Mouse (Mus musculus): ENCODE results near the gene Mapk3. TPM values are rescaled to one million over a fixed set of nuclear protein-coding genes. Genes with fewer than 3 reads are reported as not detected.
"Not testable (repeated sequence)": the region's sequence is repeated elsewhere in the genome, so short reads cannot be mapped to it uniquely, and the experiment has no call there.

Mapk3 gene
- 10 to 100 TPM; 56.5 to 59.8 TPM for total RNA-seq (2021)

DNA sequence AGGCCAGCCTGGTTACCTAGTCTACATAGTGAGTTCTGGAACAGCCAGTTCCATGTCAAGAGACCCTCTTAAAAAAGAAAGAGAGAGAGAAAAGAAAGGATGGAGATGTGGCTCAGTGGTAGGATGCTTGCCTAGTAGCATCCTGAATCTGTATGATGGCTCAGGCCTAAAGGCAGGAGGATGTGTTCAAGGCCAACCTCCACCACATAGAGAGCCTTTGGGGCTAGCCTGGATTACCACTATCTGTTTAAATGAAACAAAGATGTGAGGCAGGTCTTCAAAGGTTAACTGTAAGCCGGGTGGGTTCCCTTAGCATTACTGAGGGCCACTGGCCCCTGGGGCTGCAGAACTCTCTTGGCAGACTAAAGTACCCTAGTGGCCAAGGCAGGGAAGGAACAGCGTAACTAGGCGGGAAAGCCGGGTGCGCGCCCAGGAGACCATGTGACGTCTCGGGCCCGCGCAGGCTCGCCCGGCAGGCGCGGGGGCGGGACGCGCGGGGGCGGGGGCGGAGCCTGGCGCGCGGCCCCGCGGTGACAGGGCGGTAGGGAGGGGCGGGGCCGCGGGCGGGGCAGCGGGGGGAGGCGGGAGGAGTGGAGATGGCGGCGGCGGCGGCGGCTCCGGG is at the start of gene Mapk3:
TSS of gene Mapk3 (plus strand) at position 552 of the 622 bp plus-strand sequence.
- intact Hi-C loops (cut with DNase I): loop anchor here (10.0 kb wide), 1 partner anchor 346 kb away; no protein-coding TSS in a partner anchor
- DNase-seq (ENCODE audit: low spot score): peak; percentile 85

DNA sequence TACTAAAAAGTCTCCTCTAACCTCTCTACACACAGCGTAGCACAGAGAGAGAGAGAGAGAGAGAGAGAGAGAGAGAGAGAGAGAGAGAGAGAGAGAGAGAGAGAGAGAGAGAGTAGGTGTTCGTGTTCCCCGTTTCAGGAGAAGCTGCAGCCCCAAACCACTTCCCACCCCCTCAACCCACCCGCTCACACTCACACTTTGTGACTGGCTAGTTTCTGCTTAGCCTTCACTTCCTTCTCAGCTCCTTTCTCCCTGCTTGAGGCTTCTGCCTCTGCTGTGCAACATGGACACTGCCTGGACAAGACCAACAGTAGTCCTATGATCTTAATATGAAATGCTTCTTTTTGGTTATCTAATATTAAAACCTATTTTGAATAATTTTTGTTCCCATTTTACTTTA is 49.1 kb upstream of the Mapk3 start:
- intact Hi-C loops (cut with DNase I): no loop called here
- DNase-seq (ENCODE audit: low spot score): no peak

DNA sequence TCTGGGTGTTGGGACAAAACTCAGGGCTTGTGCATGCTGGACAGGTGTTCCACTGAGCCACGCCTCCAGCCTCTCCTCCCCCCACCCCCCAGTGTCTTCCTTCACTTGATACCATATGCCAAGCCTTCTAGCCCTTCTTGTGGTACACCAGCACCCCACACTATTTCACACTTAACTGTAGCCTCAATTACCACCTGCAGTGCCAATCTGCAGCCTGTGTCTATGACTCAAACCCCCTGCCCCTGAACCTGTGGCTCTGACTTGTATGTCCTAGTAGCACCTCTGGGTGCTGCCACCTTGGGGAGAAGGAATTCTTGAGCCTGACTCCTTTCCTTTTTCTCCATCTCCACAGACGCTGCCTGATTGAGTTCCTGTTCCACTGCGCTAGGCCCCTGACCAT is 47.5 kb upstream of the Mapk3 start:
- intact Hi-C loops (cut with DNase I): no loop called here

DNA sequence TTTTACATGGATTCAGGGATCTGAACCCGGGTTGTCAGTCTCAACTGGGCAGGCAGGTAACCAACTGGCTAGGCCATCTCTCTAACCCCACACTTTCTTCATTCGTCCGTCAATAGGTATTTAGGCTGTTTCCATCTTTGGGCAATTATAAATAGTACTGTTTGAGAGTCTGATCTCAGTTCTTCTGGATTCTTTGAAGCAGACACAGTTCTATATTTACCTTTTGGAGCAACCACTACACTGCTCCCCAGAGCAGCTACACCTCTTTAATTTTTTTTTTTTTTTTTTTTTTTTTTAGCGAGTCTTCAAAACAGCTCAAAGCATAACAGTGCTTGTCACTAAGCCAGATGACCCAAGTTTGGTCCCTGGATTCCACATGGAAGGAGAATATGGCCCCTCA is 43.7 kb upstream of the Mapk3 start:
- intact Hi-C loops (cut with DNase I): no loop called here
- no peak for DNase-seq (ENCODE audit: low spot score)

More for the DNA sequence above, 47.5 kb upstream of the Mapk3 start:
- DNase-seq (ENCODE audit: low spot score): no peak

DNA sequence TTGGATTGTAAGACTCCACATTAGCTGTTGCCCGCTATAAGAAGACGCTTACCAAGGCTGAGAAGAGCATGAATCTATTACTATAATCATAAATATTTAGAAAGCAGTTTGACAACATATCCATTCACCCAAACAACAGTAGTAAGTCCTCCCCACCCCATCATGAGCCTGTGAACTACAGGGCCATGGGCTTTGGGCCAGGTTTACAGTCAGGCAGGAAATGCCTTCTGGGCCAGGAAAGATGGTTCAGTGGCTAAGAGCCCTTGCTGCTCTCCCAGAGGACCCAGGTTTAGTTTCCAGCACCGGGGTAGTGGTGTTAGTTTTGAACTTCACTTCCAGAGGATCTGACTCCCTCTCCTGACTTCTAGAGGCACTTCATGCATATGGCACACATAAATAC is 41.8 kb upstream of the Mapk3 start:
- intact Hi-C loops (cut with DNase I): no loop called here

DNA sequence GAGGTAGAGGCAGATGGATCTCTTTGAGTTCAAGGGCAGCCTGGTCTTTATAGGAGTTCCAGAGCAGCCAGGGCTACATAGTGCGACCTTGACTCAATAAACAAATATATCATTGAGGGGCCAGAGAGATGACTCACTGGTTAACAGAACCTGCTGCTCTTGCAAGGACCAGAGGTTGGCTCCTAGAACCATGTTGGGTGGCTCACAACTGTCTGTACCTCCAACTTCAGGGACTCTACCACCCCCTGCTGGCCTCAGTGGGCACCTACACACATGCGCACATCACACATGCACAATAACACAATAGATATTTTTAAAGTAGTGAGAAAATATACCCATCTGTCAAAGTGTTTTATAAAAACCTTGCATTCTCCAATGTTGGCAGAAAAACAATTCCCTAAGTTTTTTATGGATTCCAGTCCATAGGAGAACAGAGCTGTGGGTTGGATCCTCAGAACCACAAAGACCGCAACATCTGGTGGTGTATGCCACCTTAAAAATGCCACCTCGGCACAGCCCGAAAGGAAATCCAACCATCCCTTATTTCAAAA is 40.5 kb upstream of the Mapk3 start:
- no peak for DNase-seq (ENCODE audit: low spot score)
- intact Hi-C loops (cut with DNase I): no loop called here

More for the DNA sequence above, 41.8 kb upstream of the Mapk3 start:
- no peak for DNase-seq (ENCODE audit: low spot score)

DNA sequence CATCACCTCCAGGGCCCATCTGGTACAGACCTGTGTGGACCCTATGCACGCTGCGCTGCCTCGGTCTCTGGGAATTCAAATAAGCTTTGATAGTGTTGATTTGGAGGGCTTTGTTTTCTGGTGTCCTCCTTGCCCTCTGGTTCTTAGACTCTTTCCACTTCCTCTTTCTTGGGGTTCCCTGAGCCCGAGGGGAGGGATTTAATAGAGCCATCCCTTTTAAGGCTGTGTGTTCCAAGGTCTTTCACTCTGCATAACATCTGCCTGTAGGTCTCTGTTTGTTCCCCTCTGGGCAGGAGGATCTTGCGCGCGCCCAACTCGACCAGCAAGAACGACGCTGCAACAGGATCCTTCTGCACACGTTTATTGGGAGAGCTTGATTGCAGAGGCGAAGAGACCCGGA is 37.8 kb upstream of the Mapk3 start:
- no peak for DNase-seq (ENCODE audit: low spot score)
- intact Hi-C loops (cut with DNase I): no loop called here

DNA sequence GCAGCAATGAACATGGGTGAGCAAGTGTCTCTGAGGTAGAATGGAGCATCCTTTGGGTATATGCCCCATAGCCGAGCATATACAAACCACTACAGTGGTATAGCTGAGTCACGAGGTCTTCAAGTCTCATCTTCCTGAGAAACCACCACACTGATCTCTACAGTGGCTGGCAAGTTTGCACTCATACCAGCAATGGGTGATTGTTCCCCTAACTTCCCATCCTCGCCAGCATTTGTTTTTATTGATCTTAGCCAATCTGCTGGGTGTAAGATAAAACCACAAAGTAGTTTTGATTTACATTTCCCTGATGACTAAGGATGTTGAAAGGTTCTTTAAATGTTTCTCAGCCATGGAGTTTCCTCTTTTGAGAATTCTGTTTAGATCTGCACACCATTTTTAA is 34.3 kb upstream of the Mapk3 start:
- intact Hi-C loops (cut with DNase I): no loop called here
- DNase-seq (ENCODE audit: low spot score): no peak

DNA sequence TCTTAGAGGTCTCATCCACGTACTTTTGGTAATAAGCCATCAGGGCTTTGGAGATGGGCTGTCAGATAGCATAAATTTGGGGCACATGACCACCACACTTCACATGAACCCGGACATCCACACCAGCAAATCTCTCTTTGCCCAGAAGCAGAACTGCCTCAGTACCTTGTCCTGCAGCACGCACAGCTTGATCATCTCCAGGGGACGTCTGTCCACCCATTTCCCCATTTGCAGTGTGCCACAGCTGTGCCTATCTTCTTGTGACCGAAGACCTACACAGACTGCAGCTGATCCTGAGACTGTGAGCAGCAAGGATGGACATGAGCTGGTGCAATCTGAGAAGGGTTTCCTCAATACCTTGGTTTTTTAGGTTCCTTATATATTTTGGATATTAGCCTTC is 33.7 kb upstream of the Mapk3 start:
- intact Hi-C loops (cut with DNase I): no loop called here
- DNase-seq (ENCODE audit: low spot score): no peak

DNA sequence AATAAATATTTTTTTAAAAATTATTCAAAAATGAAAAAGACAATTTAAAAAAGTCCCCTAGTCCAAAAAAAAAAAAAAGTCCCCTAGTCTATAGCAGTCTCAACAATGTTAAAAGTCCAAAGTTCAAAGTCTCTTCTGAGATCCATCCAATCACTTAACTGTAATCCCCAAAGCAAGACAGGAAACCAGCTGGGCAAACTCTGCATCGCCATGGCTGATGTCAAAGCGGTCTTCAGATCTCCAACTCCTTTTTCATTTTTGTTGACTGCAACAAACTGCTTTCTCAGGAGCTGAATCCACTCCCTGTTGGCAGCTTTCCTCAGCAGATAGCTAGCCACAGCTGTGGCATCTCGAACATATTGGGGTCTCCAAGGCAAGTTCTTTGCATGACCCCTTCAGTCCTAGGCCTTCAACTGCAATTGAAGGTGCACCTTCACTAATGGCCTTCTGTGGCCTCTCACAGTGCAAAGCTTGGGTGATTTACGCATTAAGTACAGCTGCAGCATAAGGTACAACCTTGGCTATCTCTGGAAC is 29.1 kb upstream of the Mapk3 start:
- DNase-seq (ENCODE audit: low spot score); intact Hi-C loops (cut with DNase I): not testable (repeated sequence)

DNA sequence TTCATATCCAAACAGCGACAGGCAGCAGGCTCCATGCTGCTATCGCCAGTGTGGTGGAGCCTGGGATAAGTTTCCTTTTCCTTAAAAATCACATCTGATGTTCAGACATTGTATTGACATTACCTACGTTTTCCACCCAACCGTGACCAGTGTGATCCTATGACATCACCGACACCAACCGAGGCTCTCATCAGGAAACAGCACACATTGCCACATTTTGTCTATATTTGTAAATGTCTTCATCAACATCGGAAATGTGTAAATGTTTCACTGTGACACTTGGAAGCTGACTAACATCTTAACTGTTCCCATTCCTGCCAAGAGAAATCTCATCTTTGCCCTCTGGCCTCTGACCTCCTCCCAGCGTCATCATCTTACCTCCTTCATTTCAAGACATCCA is 23.3 kb upstream of the Mapk3 start:
- DNase-seq (ENCODE audit: low spot score): no peak

DNA sequence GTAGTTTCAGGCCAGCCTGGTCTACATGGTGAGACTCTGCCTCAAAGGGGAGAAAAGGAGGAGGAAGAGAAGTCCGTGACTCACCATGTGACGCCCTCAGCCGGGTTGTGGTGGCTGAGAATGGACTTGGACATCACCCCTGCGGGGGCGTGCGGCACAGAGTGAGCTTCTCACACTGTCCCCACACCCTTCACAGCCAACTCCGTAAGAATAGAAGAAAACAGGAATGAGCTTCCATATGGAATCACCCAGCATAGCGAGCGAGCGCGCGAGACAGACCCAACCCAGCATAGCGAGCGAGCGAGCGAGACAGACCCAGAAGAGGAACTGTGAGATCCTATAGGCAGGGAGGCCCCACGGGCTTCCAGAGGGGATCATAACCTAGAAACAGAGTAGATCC is 19.9 kb upstream of the Mapk3 start:
- intact Hi-C loops (cut with DNase I): no loop called here
- DNase-seq (ENCODE audit: low spot score): no peak

More for the DNA sequence above, 23.3 kb upstream of the Mapk3 start:
- intact Hi-C loops (cut with DNase I): no loop called here

DNA sequence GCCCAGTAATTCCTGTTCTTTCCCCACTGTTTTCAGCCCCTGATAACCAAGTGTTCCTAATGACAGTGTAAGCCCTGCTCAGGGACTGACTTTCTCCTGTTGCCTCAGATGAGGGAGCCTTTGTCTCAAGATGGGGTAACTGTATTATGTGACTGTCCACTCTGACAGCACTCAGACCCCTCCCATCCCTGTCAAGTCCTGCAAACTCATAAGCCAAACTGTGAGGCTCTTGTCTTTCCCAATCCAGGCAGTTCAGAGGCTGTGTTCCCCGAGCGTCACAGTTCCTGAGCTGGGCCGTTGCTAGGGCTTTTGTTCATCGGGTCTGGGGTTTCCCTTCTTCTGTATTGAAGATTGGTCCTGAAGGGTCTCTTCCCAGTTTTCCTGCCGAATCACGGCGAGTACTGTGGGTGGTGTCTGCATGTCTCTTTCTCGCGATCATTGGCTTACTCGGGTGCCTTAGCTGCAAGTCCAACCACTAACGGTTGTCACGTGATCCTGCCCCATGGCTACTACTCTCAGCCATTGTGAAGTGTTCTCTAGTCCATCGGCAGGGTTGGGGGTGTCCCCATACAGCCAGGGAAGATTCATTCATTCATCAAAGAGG is 19.2 kb upstream of the Mapk3 start:
- intact Hi-C loops (cut with DNase I): no loop called here
- no peak for DNase-seq (ENCODE audit: low spot score)

DNA sequence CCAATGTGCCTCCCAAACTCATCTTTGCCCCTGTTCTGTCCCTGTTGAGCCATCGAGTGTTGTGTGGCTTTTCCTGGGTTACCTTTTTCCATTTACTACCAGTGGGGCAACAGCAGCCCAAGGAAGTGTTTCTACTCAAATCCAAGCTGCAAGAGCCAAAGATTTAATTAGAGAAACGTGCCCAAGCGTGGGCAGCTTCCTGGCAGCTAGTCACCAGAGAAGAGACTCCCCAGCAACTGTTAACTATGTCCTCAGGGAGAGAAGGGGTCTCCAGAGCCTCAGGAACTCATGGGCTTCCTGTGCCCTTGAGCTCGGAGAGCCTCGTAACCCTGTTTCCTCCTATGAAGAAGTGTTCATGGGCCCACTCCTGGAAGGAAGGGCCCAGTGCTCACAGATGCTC is 18.4 kb upstream of the Mapk3 start:
- intact Hi-C loops (cut with DNase I): no loop called here
- DNase-seq (ENCODE audit: low spot score): no peak

DNA sequence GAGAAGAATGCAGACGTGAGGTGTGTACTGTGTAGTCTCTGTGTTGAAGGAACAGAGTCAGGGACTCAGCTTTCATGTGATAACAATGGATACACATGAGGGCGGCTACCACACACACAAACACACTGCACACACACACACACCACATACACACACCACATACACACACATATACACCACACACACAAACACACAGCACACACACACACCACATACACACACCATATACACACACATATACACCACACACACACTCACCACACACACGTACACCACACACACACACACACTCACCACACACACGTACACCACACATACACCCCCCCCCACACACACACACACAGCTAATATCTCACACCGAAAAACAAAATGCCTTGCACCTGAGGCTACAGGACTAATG is 17.9 kb upstream of the Mapk3 start:
- DNase-seq (ENCODE audit: low spot score): no peak
- intact Hi-C loops (cut with DNase I): no loop called here

DNA sequence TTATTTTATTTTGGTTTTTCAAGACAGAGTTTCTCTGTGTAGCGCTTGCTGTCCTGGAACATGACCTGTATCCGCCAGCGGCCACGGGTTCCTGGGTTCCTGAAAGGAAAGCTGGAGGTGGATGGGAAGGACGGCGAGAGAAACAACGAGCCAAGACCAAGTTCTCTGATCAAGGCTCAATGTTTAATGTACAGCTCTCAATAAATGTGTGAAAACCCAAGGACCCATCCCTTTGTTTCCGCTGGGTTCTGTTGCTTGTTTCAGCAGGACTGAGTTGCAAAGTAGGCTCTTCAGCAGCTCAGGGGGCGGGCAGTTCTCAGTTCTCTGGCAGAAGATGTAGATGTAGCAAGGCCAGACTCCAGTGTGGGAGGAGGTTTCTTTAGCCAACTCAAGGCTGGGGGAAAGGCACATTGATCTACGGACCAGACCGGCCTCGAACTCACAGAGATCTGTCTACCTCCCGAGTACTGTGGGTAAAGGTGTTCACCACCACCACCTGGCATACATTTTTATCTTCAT is 17.4 kb upstream of the Mapk3 start:
- no peak for DNase-seq (ENCODE audit: low spot score)
- intact Hi-C loops (cut with DNase I): no loop called here

DNA sequence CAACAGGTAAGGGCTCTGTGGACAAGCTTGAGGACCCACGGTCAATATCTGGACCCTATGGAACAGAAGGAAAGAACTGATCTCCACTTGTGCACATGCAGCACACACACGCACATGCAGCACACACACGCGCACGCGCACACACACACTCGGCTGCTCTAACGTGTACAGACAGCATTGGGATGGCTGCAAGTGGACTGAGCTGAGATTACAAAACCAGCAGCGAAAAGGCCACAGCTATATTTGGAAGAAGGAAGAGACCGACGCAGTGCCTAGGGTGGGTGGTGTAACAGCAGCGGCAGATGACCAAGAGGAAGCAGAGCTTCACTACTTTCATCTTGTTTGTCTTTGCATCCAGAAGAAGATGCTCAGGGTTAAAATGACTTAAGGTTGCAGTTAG is 13.3 kb upstream of the Mapk3 start:
- DNase-seq (ENCODE audit: low spot score): no peak

DNA sequence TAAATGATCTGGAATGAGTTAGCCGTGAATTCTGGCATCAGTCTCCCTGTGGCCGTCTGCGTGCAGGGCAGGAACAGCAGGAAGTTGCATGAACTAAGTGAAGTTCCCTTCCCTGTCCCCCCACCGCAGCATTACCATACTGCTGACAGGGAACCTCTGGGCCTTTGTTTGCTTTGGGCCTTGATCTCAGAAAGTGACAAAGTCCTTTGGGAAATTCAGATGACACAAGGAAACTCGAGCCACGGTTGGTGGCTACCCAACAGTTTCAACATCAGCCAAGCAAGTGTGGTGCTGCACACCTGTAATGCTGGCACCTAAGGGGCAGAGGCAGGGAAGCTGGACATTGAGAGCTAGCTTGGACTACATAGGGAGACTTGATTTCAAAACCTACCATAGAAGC is 12.6 kb upstream of the Mapk3 start:
- DNase-seq (ENCODE audit: low spot score): no peak
- intact Hi-C loops (cut with DNase I): loop anchor here (5.0 kb wide), 1 partner anchor 44 kb away; no protein-coding TSS in a partner anchor

More for the DNA sequence above, 13.3 kb upstream of the Mapk3 start:
- intact Hi-C loops (cut with DNase I): loop anchor here (5.0 kb wide), 1 partner anchor 44 kb away; no protein-coding TSS in a partner anchor

DNA sequence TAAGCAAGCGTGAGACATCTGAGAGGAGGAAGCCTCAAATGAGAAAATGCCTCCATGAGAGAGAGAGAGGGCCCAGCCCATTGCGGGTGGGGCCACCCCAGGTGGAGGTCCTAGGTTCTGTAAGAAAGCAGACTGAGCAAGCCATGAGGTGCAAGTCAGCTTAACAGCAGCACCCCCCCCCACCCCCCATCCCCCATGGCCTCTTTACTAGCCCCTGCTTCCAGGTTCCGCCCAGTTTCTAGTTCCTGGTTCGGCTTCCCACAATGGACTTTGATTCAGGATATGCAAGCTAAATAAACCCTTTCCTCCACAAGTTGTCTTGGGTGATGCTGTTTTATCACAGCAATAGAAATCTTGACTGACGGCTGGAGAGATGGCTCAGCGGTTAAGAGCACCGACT is 10.6 kb upstream of the Mapk3 start:
- intact Hi-C loops (cut with DNase I): loop anchor here (5.0 kb wide), 1 partner anchor 47 kb away; no protein-coding TSS in a partner anchor
- no peak for DNase-seq (ENCODE audit: low spot score)

DNA sequence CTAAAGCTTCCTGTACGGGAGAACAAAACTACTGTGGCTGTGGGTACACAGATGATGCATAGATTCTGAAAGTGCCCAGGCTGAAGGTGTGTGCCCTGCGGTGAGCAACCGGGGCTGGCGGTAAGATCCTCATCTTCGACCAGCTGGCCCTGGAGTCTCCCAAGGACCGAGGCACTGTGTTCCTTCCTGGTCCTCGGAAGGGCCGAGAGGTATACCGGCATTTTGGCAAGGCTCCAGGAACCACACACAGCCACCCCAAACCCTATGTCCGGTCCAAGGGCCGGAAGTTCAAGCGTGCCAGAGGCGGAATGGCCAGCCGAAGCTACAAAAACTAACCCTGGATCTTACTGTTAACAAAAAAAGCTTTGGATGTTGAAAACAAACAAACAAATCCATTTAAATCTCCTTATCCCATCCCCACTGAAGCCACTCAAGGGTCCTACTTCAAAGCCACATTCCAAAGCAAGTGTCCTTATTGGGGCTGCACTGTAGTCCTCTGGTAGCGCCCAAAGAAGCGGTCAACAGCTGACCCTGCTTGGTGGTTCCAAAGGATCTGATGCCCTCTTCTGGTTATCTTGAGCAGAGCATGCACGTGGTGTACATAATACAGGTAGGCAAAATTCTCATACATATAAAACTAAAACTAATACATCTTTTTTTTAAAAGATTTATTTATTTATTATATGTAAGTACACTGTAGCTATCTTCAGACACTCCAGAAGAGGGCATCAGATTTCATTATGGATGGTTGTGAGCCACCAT is 9.6 kb upstream of the Mapk3 start:
- intact Hi-C loops (cut with DNase I): loop anchor here (5.0 to 10.0 kb wide), 2 partner anchors 47 to 355 kb away; no protein-coding TSS in a partner anchor
- no peak for DNase-seq (ENCODE audit: low spot score)

All from heart, postnatal 25 days (tissue).